In genomic region chr2:148419776-148420175, GRCm38 (mm10) we compare ENCODE assay signal across 29 mouse cellular contexts. TPM values are rescaled to one million over a fixed set of nuclear protein-coding genes. Genes with fewer than 3 reads are reported as not detected.
DNase-seq lines count a peak whose midpoint lies in the region; ATAC-seq and TF ChIP-seq lines count a peak whose summit lies in the region.
"Had no signal": no experiment of that assay in that cellular context is flagged by ENCODE, and none has a peak within 500 bp of the region (broad histone marks: within the 10 kb centered on the region; RNA-seq: fewer than 3 reads in every experiment).

No protein-coding gene starts in this region.

- no peak overlapping the region for H3K4me3 ChIP-seq in lung, embryonic 14.5 days (ENCODE audit: low read depth, low read length)
- no peak overlapping the region for H3K4me3 ChIP-seq in lung, postnatal 0 days (ENCODE audit: low read depth, low read length)
- H3K4me3 ChIP-seq in lung, adult 2 months (replicated peaks; ENCODE audit: extremely low read depth, low read depth, low read length) = no peak overlapping the region
- H3K4me3 ChIP-seq: embryonic facial prominence, embryonic 10.5 days; embryonic facial prominence, embryonic 13.5 days; erythroblast, embryonic 14.5 days; forebrain, embryonic 12.5 days; gastrocnemius, adult 2 months; heart, embryonic 12.5 days; heart, embryonic 15.5 days had no signal

- H3K4me2 ChIP-seq in lung, embryonic 14.5 days = no peak overlapping the region
- no peak overlapping the region for H3K4me2 ChIP-seq in lung, postnatal 0 days (replicated peaks; ENCODE audit: low read depth, low read length)
- H3K4me2 ChIP-seq: embryonic facial prominence, embryonic 13.5 days; forebrain, embryonic 12.5 days; heart, embryonic 12.5 days; heart, embryonic 15.5 days; hindbrain, embryonic 14.5 days had no signal

- peak; percentile 57 for ATAC-seq in lung, embryonic 14.5 days (ENCODE audit: insufficient read depth)
- peak; percentile 65 for ATAC-seq in lung, postnatal 0 days
- ATAC-seq: CD4-positive, CD25-positive, alpha-beta regulatory T cell, adult 4 months; forebrain, embryonic 16.5 days; hindbrain, postnatal 0 days had no signal

- H3K27me3 ChIP-seq in lung, embryonic 14.5 days (ENCODE audit: insufficient read depth, low read length) = no peaks in the 10 kb centered on the region
- no peaks in the 10 kb centered on the region for H3K27me3 ChIP-seq in lung, postnatal 0 days (replicated peaks; ENCODE audit: insufficient read depth, low read length)
- H3K27me3 ChIP-seq: embryonic facial prominence, embryonic 13.5 days; forebrain, embryonic 12.5 days; heart, embryonic 12.5 days; heart, embryonic 15.5 days had no signal

- H3K4me1 ChIP-seq in lung, embryonic 14.5 days (ENCODE audit: insufficient read depth) = peaks cover 16% of the 10 kb centered on the region; the same call in 1 of the 2 replicates
- 0 out of 2 replicates have a peak, but pooled peaks cover 3% of the 10 kb centered on the region for H3K4me1 ChIP-seq in lung, postnatal 0 days (ENCODE audit: insufficient read depth, low read depth, low read length)
- no peaks in the 10 kb centered on the region; the same call in 1 of the 2 replicates for H3K4me1 ChIP-seq in lung, adult 2 months (ENCODE audit: control insufficient read depth, insufficient read depth, low read length)
- H3K4me1 ChIP-seq: embryonic facial prominence, embryonic 13.5 days; forebrain, embryonic 12.5 days; heart, embryonic 12.5 days; heart, embryonic 15.5 days had no signal

- no peaks in the 10 kb centered on the region for H3K9me3 ChIP-seq in lung, embryonic 14.5 days (ENCODE audit: low read depth, low read length)
- H3K9me3 ChIP-seq in lung, postnatal 0 days (ENCODE audit: low read length) = no peaks in the 10 kb centered on the region
- H3K9me3 ChIP-seq: embryonic facial prominence, embryonic 10.5 days; embryonic facial prominence, embryonic 13.5 days; forebrain, embryonic 12.5 days; heart, embryonic 12.5 days; heart, embryonic 15.5 days had no signal

- peak; percentile 95 for DNase-seq in lung, embryonic 14.5 days
- DNase-seq in lung, postnatal 36 days = no peak
- peak; percentile 80 for DNase-seq in lung, postnatal 0 days (ENCODE audit: low spot score)
- DNase-seq in lung, adult 2 months = no peak
- DNase-seq in brain, embryonic 14.5 days (ENCODE audit: low read depth) = peak; percentile 31
- no peak for DNase-seq in liver
- DNase-seq: adrenal gland, adult 2 months; adrenal gland, postnatal 14 days; cerebellum, adult 11-12 months; cerebellum, adult 8-10 months; cerebellum, postnatal 10 days; cerebellum, postnatal 36 days; embryo, embryonic 11 days; gastrocnemius, adult 2 months; gastrocnemius, postnatal 14 days; heart, adult 18-20 months; heart, postnatal 10 days; heart, postnatal 4 days had no signal

- WGBS in lung, embryonic 14.5 days = 36% methylated on average over 2 of the region's 2 CpGs
- WGBS in lung, postnatal 0 days = 48% methylated on average over 2 of the region's 2 CpGs
- 62% methylated on average over 2 of the region's 2 CpGs for WGBS in lung, adult 2 months

- H3K36me3 ChIP-seq in lung, embryonic 14.5 days (ENCODE audit: insufficient read depth) = no peaks in the 10 kb centered on the region
- no peaks in the 10 kb centered on the region for H3K36me3 ChIP-seq in lung, postnatal 0 days (ENCODE audit: insufficient read depth, low read length)
- H3K36me3 ChIP-seq: embryonic facial prominence, embryonic 10.5 days; embryonic facial prominence, embryonic 13.5 days; forebrain, embryonic 12.5 days; heart, embryonic 12.5 days; heart, embryonic 15.5 days had no signal

- TF ChIP-seq EP300 in lung, postnatal 0 days (IDR thresholded peaks at IDR 0.05) = peak; percentile 81

- no peak for TF ChIP-seq CTCF in lung, embryonic 14.5 days (IDR thresholded peaks at IDR 0.05; ENCODE audit: low read depth)
- no peak for TF ChIP-seq CTCF in lung, postnatal 0 days (IDR thresholded peaks at IDR 0.05)
- TF ChIP-seq CTCF in lung, adult 2 months (IDR thresholded peaks at IDR 0.05; ENCODE audit: insufficient read depth, low read length) = no peak
- no peak for TF ChIP-seq CTCF in brain, embryonic 14.5 days (IDR thresholded peaks at IDR 0.05; ENCODE audit: borderline replicate concordance, extremely low read depth, insufficient read depth, insufficient read length)

- H3K27ac ChIP-seq in lung, embryonic 14.5 days (ENCODE audit: low read depth) = peak overlapping the region; percentile 82; the same call in 1 of the 2 replicates
- H3K27ac ChIP-seq in lung, postnatal 0 days (ENCODE audit: low read length) = peak overlapping the region; percentile 4; the same call in 1 of the 2 replicates
- H3K27ac ChIP-seq: embryonic facial prominence, embryonic 10.5 days; embryonic facial prominence, embryonic 13.5 days; forebrain, embryonic 12.5 days; gastrocnemius, adult 2 months; heart, embryonic 15.5 days; hindbrain, embryonic 14.5 days; hindbrain, postnatal 0 days had no signal

- no peak overlapping the region for H3K9ac ChIP-seq in lung, embryonic 14.5 days
- no peak overlapping the region for H3K9ac ChIP-seq in lung, postnatal 0 days (replicated peaks; ENCODE audit: low read depth)
- H3K9ac ChIP-seq: embryonic facial prominence, embryonic 13.5 days; forebrain, embryonic 12.5 days; heart, embryonic 12.5 days; heart, embryonic 15.5 days; hindbrain, embryonic 14.5 days had no signal

- TF ChIP-seq POLR2A in lung, adult 2 months (IDR thresholded peaks at IDR 0.05; ENCODE audit: borderline replicate concordance, extremely low read depth, low read depth, low read length) = no peak
- TF ChIP-seq POLR2A in brain, embryonic 14.5 days (IDR thresholded peaks at IDR 0.05; ENCODE audit: borderline replicate concordance, extremely low read depth, insufficient read depth, insufficient read length, poor library complexity, severe bottlenecking) = no peak

RNA-seq across cellular contexts. Expression of gene Thbd, which starts 11.8 kb away (rescaled TPM):
- polyA plus RNA-seq in lung, embryonic 14.5 days (2014; fragmentation: Nextera tagmentation; extraction: Ambion mirVana) = 115 and 116 TPM in 2 replicates
- 227 and 232 TPM in 2 replicates for polyA plus RNA-seq in lung, postnatal 0 days (2015; fragmentation: Nextera tagmentation; extraction: Ambion mirVana)
- 550 and 598 TPM in 2 replicates for polyA plus RNA-seq in lung, adult 2 months (2012; rRNA removed)
- 4.6 and 6.4 TPM in 2 replicates for polyA plus RNA-seq in brain, embryonic 14.5 days (2012; rRNA removed)
- polyA plus RNA-seq: erythroblast, embryonic 14.5 days had no signal

RNA-seq across cellular contexts. Expression of gene Cd93, which starts 23.6 kb away (rescaled TPM):
- polyA plus RNA-seq in lung, embryonic 14.5 days (2014; fragmentation: Nextera tagmentation; extraction: Ambion mirVana) = 33.7 and 34.4 TPM in 2 replicates
- polyA plus RNA-seq in lung, postnatal 0 days (2015; fragmentation: Nextera tagmentation; extraction: Ambion mirVana) = 55.9 and 59.7 TPM in 2 replicates
- polyA plus RNA-seq in lung, adult 2 months (2012; rRNA removed) = 81.8 and 82.1 TPM in 2 replicates
- polyA plus RNA-seq in brain, embryonic 14.5 days (2012; rRNA removed) = 6.8 and 13.9 TPM in 2 replicates

RNA-seq across cellular contexts. Expression of gene Sstr4, which starts 24.6 kb away (rescaled TPM):
- 4.8 and 5.9 TPM in 2 replicates for polyA plus RNA-seq in lung, embryonic 14.5 days (2014; fragmentation: Nextera tagmentation; extraction: Ambion mirVana)
- 0.56 and 0.77 TPM in 2 replicates for polyA plus RNA-seq in lung, postnatal 0 days (2015; fragmentation: Nextera tagmentation; extraction: Ambion mirVana)
- polyA plus RNA-seq in lung, adult 2 months (2012; rRNA removed) = 8.3 and 10.8 TPM in 2 replicates
- 2.3 and 2.9 TPM in 2 replicates for polyA plus RNA-seq in brain, embryonic 14.5 days (2012; rRNA removed)
- polyA plus RNA-seq: C2C12; CD4-positive, CD25-positive, alpha-beta regulatory T cell, adult 4 months; erythroblast, embryonic 14.5 days had no signal

Comparison
In these comparisons a context has a peak if more than half of its experiments do, and no peak if none do; other contexts are left out.
1. DNase-seq: peak in lung, embryonic 14.5 days (single experiment), lung, postnatal 0 days (single experiment) and brain, embryonic 14.5 days (single experiment); none in lung, postnatal 36 days (single experiment), lung, adult 2 months (single experiment) and liver (single experiment).
2. RNA of gene Thbd, which starts 11.8 kb away (polyA plus RNA-seq): 550 to 598 TPM in lung, adult 2 months, 227 to 232 TPM in lung, postnatal 0 days and 115 to 116 TPM in lung, embryonic 14.5 days; 4.6 to 6.4 TPM in brain, embryonic 14.5 days; every median in the first group is over 10 times any median in the second.